Mouse (Mus musculus): Measurements from ENCODE around the gene Scd4. TPM values are rescaled to one million over a fixed set of nuclear protein-coding genes. Genes with fewer than 3 reads are reported as not detected.
A peak's percentile ranks its signal among the peaks of the same experiment; 100 is the strongest.

The Scd4 gene
- polyA plus RNA-seq, 1 experiment from 2014 or later = 0.05 TPM

DNA sequence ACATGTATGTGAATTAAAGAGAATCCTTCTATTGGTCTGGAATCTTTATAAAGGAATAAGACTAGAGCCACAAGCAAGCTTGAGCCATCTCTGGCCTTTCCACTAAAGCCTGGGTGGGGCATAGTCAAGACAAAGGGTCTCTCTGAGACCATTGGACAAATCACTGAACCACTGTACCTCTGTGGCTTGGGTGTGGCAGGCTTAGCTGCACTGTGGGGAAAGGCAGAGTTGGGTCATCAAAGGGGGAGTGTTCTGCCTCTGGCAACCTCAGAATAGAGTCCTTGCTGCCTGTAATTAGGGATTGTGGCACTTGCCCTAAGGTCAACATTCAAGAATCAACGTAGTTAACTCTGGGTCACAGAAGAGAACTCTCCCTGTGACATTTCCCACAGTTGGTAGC lies 56.6 kb downstream of the Scd4 start:
- DNase-seq (ENCODE audit: low spot score) = no peak
- peak overlapping the region; percentile 68; the same call in 1 of the 2 replicates for H3K4me3 ChIP-seq
- H3K9me3 ChIP-seq = no peaks in the 10 kb centered on the region
- H3K27ac ChIP-seq (replicated peaks) = peak overlapping the region; percentile 96; the same call in 1 of the 2 replicates
- WGBS = 2% methylated on average over 1 of the region's 1 CpGs
- H3K4me1 ChIP-seq = peaks cover 30% of the 10 kb centered on the region
- no peaks in the 10 kb centered on the region for H3K27me3 ChIP-seq (replicated peaks; ENCODE audit: low read depth, poor library complexity, severe bottlenecking)
- peaks cover 7% of the 10 kb centered on the region for H3K36me3 ChIP-seq (replicated peaks)

DNA sequence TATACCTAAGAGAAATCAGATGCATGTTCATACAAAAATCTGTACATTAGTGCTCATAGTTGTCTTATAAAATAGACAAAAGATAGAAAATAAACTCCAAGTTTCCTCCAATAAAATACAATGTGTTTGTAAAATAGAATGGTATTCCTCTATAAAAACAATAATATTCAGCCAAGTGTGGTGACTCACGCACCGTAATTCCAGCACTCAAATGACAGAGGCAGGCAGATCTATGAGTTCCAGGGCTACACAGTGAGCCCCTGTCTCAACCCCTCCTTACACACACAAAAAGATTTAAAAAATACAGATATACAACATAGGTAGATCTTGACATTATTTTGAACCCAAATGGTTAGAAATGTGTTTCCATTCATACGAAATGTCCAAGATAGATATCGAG lies 59.0 kb downstream of the Scd4 start:
- DNase-seq (ENCODE audit: low spot score) = no peak
- Histone ChIP-seq H3K27ac (replicated peaks) (no peak overlapping the region), H3K36me3 (replicated peaks) (peaks cover 22% of the 10 kb centered on the region), H3K9me3 (no peaks in the 10 kb centered on the region), H3K27me3 (replicated peaks; ENCODE audit: low read depth, poor library complexity, severe bottlenecking) (no peaks in the 10 kb centered on the region), H3K4me3 (no peak overlapping the region), H3K4me1 (peaks cover 30% of the 10 kb centered on the region)
- 93% methylated on average over 4 of the region's 4 CpGs for WGBS

DNA sequence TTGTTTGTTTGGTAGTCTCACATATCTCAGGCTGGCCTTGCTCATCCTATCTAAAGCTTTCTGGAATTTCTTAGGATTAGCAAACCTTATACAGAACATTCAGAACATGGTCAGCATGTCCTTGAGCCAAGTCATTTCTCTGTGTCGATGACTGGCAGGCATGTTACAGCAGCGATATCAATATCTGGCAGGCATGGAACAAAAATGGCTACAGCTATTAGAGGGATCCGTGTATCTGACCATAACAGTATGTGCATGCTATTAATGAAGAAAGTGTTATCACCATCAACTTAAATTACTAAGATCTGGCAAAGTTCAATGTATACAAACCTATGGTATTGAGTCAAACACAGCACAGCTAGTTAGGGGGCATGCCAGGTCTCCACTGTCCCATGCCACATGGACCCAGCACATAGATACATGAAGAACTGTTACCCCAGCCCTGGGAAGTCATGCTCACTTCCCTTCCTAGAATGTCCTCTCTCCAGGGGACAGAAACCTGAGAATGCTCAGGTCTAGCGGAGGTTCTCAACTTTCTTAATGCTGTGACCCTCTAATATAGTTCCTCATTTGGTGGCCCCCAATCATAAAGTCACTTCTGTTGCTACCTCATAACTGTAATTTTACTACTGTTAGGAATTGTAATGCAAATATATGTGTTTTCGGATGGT lies 59.6 kb downstream of the Scd4 start:
- WGBS = 80% methylated on average over 5 of the region's 5 CpGs
- no peak for DNase-seq (ENCODE audit: low spot score)
- Histone ChIP-seq H3K4me1 (peaks cover 27% of the 10 kb centered on the region), H3K4me3 (no peak overlapping the region), H3K9me3 (no peaks in the 10 kb centered on the region), H3K27me3 (replicated peaks; ENCODE audit: low read depth, poor library complexity, severe bottlenecking) (no peaks in the 10 kb centered on the region), H3K27ac (replicated peaks) (no peak overlapping the region), H3K36me3 (replicated peaks) (peaks cover 28% of the 10 kb centered on the region)

DNA sequence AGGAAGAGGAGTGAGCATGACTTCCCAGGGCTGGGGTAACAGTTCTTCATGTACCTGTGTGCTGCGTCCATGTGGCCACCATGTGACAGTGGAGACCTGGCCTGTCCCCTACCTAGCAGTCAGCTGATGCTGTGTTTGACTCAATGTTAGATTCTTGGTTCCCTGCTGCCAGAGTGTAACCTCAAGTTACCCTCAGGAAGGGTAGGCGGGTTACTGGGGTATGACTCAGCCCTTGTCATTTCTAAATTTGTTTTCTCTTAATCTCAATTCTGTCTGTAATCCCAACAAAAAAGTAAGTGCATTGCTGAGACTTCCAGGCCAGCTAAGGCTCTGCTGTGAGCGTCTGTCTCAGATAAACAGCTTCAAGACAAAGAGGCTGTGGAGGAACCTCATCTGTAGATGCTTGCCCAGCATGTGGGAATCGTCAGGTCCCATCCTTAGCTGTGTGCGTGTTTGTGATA lies 61.1 kb downstream of the Scd4 start:
- H3K27me3 ChIP-seq (replicated peaks; ENCODE audit: low read depth, poor library complexity, severe bottlenecking) = no peaks in the 10 kb centered on the region
- H3K27ac ChIP-seq (replicated peaks) = no peak overlapping the region
- H3K4me1 ChIP-seq = peaks cover 12% of the 10 kb centered on the region
- WGBS = 79% methylated on average over 5 of the region's 5 CpGs
- no peaks in the 10 kb centered on the region for H3K9me3 ChIP-seq
- no peak for DNase-seq (ENCODE audit: low spot score)
- no peak overlapping the region for H3K4me3 ChIP-seq
- H3K36me3 ChIP-seq (replicated peaks) = peaks cover 43% of the 10 kb centered on the region

DNA sequence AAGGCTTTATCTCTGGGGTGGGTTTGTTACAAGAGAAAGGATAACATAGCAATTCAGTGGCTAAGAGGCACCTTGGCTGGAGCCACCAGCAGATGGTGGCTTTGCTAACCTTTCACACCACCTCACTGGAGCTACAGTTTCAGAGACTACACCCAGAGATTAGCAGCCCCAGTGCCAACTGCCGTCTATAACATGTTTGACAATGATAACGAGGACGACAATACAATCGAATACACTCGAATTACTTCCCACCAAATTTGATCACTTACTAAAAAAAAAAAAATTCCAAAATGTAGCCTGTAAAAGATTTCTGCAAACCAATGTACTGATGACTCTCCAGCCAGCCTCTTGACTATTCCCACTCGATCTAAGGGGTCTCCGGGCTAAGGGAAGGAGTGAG lies 62.1 kb downstream of the Scd4 start:
- H3K4me3 ChIP-seq = no peak overlapping the region
- peaks cover 53% of the 10 kb centered on the region for H3K36me3 ChIP-seq (replicated peaks)
- no peak for DNase-seq (ENCODE audit: low spot score)
- no peaks in the 10 kb centered on the region for H3K27me3 ChIP-seq (replicated peaks; ENCODE audit: low read depth, poor library complexity, severe bottlenecking)
- peaks cover 2% of the 10 kb centered on the region for H3K4me1 ChIP-seq
- WGBS = 89% methylated on average over 7 of the region's 7 CpGs
- H3K9me3 ChIP-seq = no peaks in the 10 kb centered on the region
- H3K27ac ChIP-seq (replicated peaks) = no peak overlapping the region

Small RNAs within 50 kb of the gene (microRNA-seq; reads per million reads assigned to microRNA genes)
- gene Mir5114 = not detected

Other genes starting within 250 kb of the Scd4 start
- gene Chuk, start 225.6 kb upstream of the Scd4 start, polyA plus RNA-seq (2016; fragmentation: Nextera tagmentation; extraction: Ambion mirVana) = 41.2 and 45.9 TPM in 2 replicates
- 41.1 and 45.4 TPM in 2 replicates for gene Cwf19l1, start 197.2 kb upstream of the Scd4 start, polyA plus RNA-seq (2016; fragmentation: Nextera tagmentation; extraction: Ambion mirVana)
- 98.1 and 99.3 TPM in 2 replicates for gene Bloc1s2, start 186.6 kb upstream of the Scd4 start, polyA plus RNA-seq (2016; fragmentation: Nextera tagmentation; extraction: Ambion mirVana)
- gene Pkd2l1, start 140.7 kb upstream of the Scd4 start, polyA plus RNA-seq (2016; fragmentation: Nextera tagmentation; extraction: Ambion mirVana) = 0.07 and 0.19 TPM in 2 replicates
- gene Scd3, start 129.8 kb upstream of the Scd4 start, polyA plus RNA-seq (2016; fragmentation: Nextera tagmentation; extraction: Ambion mirVana) = 0.48 and 0.64 TPM in 2 replicates
- gene Scd2, start 39.4 kb upstream of the Scd4 start, polyA plus RNA-seq (2016; fragmentation: Nextera tagmentation; extraction: Ambion mirVana) = 324 and 353 TPM in 2 replicates
- 15.3 and 17.9 TPM in 2 replicates for gene Scd1, start 74.8 kb downstream of the Scd4 start, polyA plus RNA-seq (2016; fragmentation: Nextera tagmentation; extraction: Ambion mirVana)
- 0.56 and 2.1 TPM in 2 replicates for gene Wnt8b, start 160.4 kb downstream of the Scd4 start, polyA plus RNA-seq (2016; fragmentation: Nextera tagmentation; extraction: Ambion mirVana)
- 0.66 and 0.97 TPM in 2 replicates for gene Sec31b, start 212.8 kb downstream of the Scd4 start, polyA plus RNA-seq (2016; fragmentation: Nextera tagmentation; extraction: Ambion mirVana)
- gene Gm20538, start 219.7 kb downstream of the Scd4 start, polyA plus RNA-seq (2016; fragmentation: Nextera tagmentation; extraction: Ambion mirVana) = not detected in 2 replicates
- 645 and 648 TPM in 2 replicates for gene Ndufb8, start 222.3 kb downstream of the Scd4 start, polyA plus RNA-seq (2016; fragmentation: Nextera tagmentation; extraction: Ambion mirVana)
- gene Hif1an, start 229.8 kb downstream of the Scd4 start, polyA plus RNA-seq (2016; fragmentation: Nextera tagmentation; extraction: Ambion mirVana) = 48.7 and 52.2 TPM in 2 replicates

Data from embryonic facial prominence, embryonic 10.5 days (tissue).